In genomic region chr1:88700961-88701861, GRCm38 (mm10) we compare ENCODE assay signal across 8 mouse cellular contexts. TPM values are rescaled to one million over a fixed set of nuclear protein-coding genes. Genes with fewer than 3 reads are reported as not detected.
DNase-seq lines count a peak whose midpoint lies in the region; ATAC-seq and TF ChIP-seq lines count a peak whose summit lies in the region.

No protein-coding gene starts in this region.

- H3K27ac ChIP-seq in layer of hippocampus, adult 2 months = peak overlapping the region; percentile 90
- H3K27ac ChIP-seq in heart, adult 2 months = peak overlapping the region; percentile 88
- peak overlapping the region; percentile 45; the same call in 1 of the 2 replicates for H3K27ac ChIP-seq in kidney, adult 2 months (ENCODE audit: insufficient read depth, low read depth, low read length)
- no peak overlapping the region for H3K27ac ChIP-seq in liver, embryonic 16.5 days (ENCODE audit: low read length)
- H3K27ac ChIP-seq in neural tube, embryonic 11.5 days (ENCODE audit: low read depth, low read length) = peak overlapping the region; percentile 95

- peak overlapping the region; percentile 79 for H3K4me3 ChIP-seq in layer of hippocampus, adult 2 months
- peak overlapping the region; percentile 81 for H3K4me3 ChIP-seq in heart, adult 2 months
- peak overlapping the region; percentile 52 for H3K4me3 ChIP-seq in kidney, adult 2 months (ENCODE audit: insufficient read depth, low read depth, low read length)
- peak overlapping the region; percentile 64 for H3K4me3 ChIP-seq in liver, embryonic 16.5 days (ENCODE audit: low read depth, low read length)
- H3K4me3 ChIP-seq in neural tube, embryonic 11.5 days (ENCODE audit: low read depth, low read length) = peak overlapping the region; percentile 93

- H3K27me3 ChIP-seq in heart, adult 2 months (ENCODE audit: control insufficient read depth, insufficient read depth, low read length) = no peaks in the 10 kb centered on the region
- H3K27me3 ChIP-seq in kidney, adult 2 months (replicated peaks; ENCODE audit: control insufficient read depth, insufficient read depth, low read length) = no peaks in the 10 kb centered on the region
- H3K27me3 ChIP-seq in liver, embryonic 16.5 days (ENCODE audit: control insufficient read depth, insufficient read depth, low read depth, low read length) = peaks cover 39% of the 10 kb centered on the region
- no peaks in the 10 kb centered on the region for H3K27me3 ChIP-seq in neural tube, embryonic 11.5 days (ENCODE audit: control insufficient read depth, insufficient read depth, low read length)

- no peak for TF ChIP-seq POLR2A in heart, adult 2 months (IDR thresholded peaks at IDR 0.05; ENCODE audit: insufficient read depth, low read depth, low read length)
- no peak for TF ChIP-seq POLR2A in kidney, adult 2 months (IDR thresholded peaks at IDR 0.05; ENCODE audit: low read depth, low read length)

- H3K9ac ChIP-seq in heart, adult 2 months (ENCODE audit: low read depth, low read length) = peak overlapping the region; percentile 74
- peak overlapping the region; percentile 49; the same call in 1 of the 2 replicates for H3K9ac ChIP-seq in liver, embryonic 16.5 days (ENCODE audit: low read depth, low read length)
- H3K9ac ChIP-seq in neural tube, embryonic 11.5 days (ENCODE audit: low read length) = peak overlapping the region; percentile 97

- H3K36me3 ChIP-seq in heart, adult 2 months (ENCODE audit: control insufficient read depth, insufficient read depth, low read length) = no peaks in the 10 kb centered on the region
- H3K36me3 ChIP-seq in kidney, adult 2 months (ENCODE audit: control insufficient read depth, insufficient read depth, low read length) = no peaks in the 10 kb centered on the region
- no peaks in the 10 kb centered on the region for H3K36me3 ChIP-seq in liver, embryonic 16.5 days (ENCODE audit: control insufficient read depth, insufficient read depth)
- peaks cover 3% of the 10 kb centered on the region; the same call in 1 of the 2 replicates for H3K36me3 ChIP-seq in neural tube, embryonic 11.5 days (ENCODE audit: control insufficient read depth, insufficient read depth, low read length)

- TF ChIP-seq CTCF in layer of hippocampus, adult 2 months (conservative IDR thresholded peaks at IDR 0.05) = no peak
- TF ChIP-seq CTCF in heart, adult 2 months (IDR thresholded peaks at IDR 0.05) = no peak
- TF ChIP-seq CTCF in kidney, adult 2 months (conservative IDR thresholded peaks at IDR 0.05; ENCODE audit: insufficient read depth, insufficient read length, low read depth, low read length) = no peak

- WGBS in heart, adult 2 months = under 1% methylated on average over 78 of the region's 78 CpGs
- WGBS in kidney, adult 2 months = 1% methylated on average over 75 of the region's 78 CpGs
- WGBS in liver, embryonic 16.5 days (ENCODE audit: insufficient replicate concordance) = under 1% methylated on average over 78 of the region's 78 CpGs
- under 1% methylated on average over 78 of the region's 78 CpGs for WGBS in neural tube, embryonic 11.5 days

- intact Hi-C loops in heart, adult 2 months (cut with DNase I) = loop anchor here (5.0 kb wide), 2 partner anchors 39 to 64 kb away; no protein-coding TSS in a partner anchor

- no peaks in the 10 kb centered on the region; the same call in 1 of the 2 replicates for H3K79me2 ChIP-seq in heart, adult 2 months (replicated peaks; ENCODE audit: control insufficient read depth, insufficient read depth, low read length)

- no peak for TF ChIP-seq EP300 in heart, adult 2 months (IDR thresholded peaks at IDR 0.05; ENCODE audit: insufficient read depth, low read depth, low read length)

- H3K9me3 ChIP-seq in liver, embryonic 16.5 days (replicated peaks; ENCODE audit: control insufficient read depth, low read length) = no peaks in the 10 kb centered on the region
- H3K9me3 ChIP-seq in neural tube, embryonic 11.5 days (ENCODE audit: control insufficient read depth, low read length) = no peaks in the 10 kb centered on the region

- peak overlapping the region; percentile 75 for H3K4me2 ChIP-seq in liver, embryonic 16.5 days (ENCODE audit: low read depth, low read length)
- H3K4me2 ChIP-seq in neural tube, embryonic 11.5 days (ENCODE audit: low read depth) = peak overlapping the region; percentile 77

- no peak for DNase-seq in layer of hippocampus, adult 2 months (ENCODE audit: low spot score in 2 of 2)
- DNase-seq in layer of hippocampus, adult 9-10 months (ENCODE audit: low spot score) = no peak
- DNase-seq in cerebellum, postnatal 14 days = peak; percentile 35 to 43
- peak; percentile 50 to 62 for DNase-seq in heart, adult 2 months
- peak; percentile 32 for DNase-seq in kidney, adult 2 months
- DNase-seq in neural tube, embryonic 11.5 days (ENCODE audit: low spot score) = peak; percentile 74
- DNase-seq in thymus, postnatal 14 days = peak; percentile 64

- ATAC-seq in liver, embryonic 16.5 days (ENCODE audit: low read depth) = peak; percentile 33
- ATAC-seq in neural tube, embryonic 11.5 days (ENCODE audit: insufficient read depth, low FRiP score, low TSS enrichment) = peak; percentile 29

- peaks cover 5% of the 10 kb centered on the region for H3K4me1 ChIP-seq in heart, adult 2 months (ENCODE audit: control insufficient read depth, insufficient read depth, low read length)
- H3K4me1 ChIP-seq in kidney, adult 2 months (ENCODE audit: control insufficient read depth, insufficient read depth, low read length) = no peaks in the 10 kb centered on the region
- peaks cover 2% of the 10 kb centered on the region for H3K4me1 ChIP-seq in liver, embryonic 16.5 days (ENCODE audit: control insufficient read depth, low read depth, low read length)
- H3K4me1 ChIP-seq in neural tube, embryonic 11.5 days (ENCODE audit: control insufficient read depth, insufficient read depth, low read length) = peaks cover 7% of the 10 kb centered on the region

RNA-seq across cellular contexts. Expression of gene Arl4c, which starts 0.8 kb away (rescaled TPM):
- total RNA-seq in layer of hippocampus, adult 2 months (2021) = 10 to 100 TPM; 27.6 to 27.7 TPM
- 1 to 10 TPM; 4.5 to 4.9 TPM for total RNA-seq in heart, adult 2 months (2021)
- 3.4 and 3.6 TPM in 2 replicates for polyA plus RNA-seq in heart, adult 2 months (2012; rRNA removed)
- 3.9 and 6.1 TPM in 2 replicates for polyA plus RNA-seq in kidney, adult 2 months (2012; rRNA removed)
- polyA plus RNA-seq in liver, embryonic 16.5 days (2015; fragmentation: Nextera tagmentation; extraction: Ambion mirVana) = 0.79 and 0.93 TPM in 2 replicates
- polyA plus RNA-seq in neural tube, embryonic 11.5 days (2014; fragmentation: Nextera tagmentation; extraction: Ambion mirVana) = 10.5 and 11.8 TPM in 2 replicates

Comparison
In these comparisons a context has a peak if more than half of its experiments do, and no peak if none do; other contexts are left out.
1. DNase-seq: peak in cerebellum, postnatal 14 days (2 of 2), heart, adult 2 months (2 of 2), kidney, adult 2 months (single experiment), neural tube, embryonic 11.5 days (single experiment) and thymus, postnatal 14 days (single experiment); none in layer of hippocampus, adult 2 months (0 of 2) and layer of hippocampus, adult 9-10 months (single experiment).
2. Peak in every context shown above with its lines, with median percentiles within 50 percentile points of each other: H3K4me3 ChIP-seq and H3K9ac ChIP-seq.